Mouse (Mus musculus) retina, postnatal 1 day (tissue): ENCODE data around the gene Il17rb.

Experiments used
- DNase-seq: peaks from one replicate; pipeline ENCODE4 v3.0.0-alpha.2; 2012

The Il17rb gene

DNA sequence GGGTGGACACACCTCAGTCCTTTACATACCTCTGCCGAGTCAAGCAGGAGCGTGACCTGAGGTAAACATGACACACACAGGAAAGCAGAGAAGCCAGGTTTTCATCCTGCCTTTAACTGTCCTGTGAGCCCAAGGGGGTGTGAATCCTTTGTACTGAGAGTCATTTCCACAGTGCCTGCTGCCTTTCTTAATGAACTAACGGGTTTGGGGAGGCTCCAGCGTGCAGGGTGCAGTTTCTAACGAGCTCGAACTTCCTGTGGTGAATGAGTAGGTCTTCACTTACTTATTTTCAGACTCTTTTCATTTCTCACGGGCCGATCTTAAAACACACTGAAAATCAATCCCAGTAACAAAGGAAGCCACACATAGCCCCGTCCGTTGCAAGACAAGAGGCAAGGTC is 5.8 kb upstream of the Il17rb start:
- no peak for DNase-seq

GRCm38 (mm10) chr14:30011886-30012560 is 3.3 kb upstream of the Il17rb start:
- DNase-seq, result no peak

- no peak for DNase-seq
Observed at GRCm38 (mm10) chr14:30009864-30010560, 1.3 kb upstream of the Il17rb start.

DNA sequence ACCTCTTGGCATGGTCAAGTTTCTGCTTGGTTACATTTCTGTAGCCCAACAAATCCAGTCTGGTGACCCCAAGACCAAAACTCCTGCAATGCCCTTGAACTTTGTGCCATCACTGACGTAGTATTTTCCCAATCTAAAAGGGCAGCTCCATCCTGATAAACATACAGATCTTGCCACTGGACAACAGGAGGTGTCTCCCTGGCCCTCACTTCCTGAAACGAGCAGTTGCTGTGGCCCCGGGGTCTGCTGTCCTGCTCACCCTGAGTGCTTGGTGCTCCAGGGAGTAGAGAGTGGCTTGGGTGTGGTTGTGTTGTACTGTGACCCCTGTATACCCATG is 9.3 kb downstream of the Il17rb start:
- DNase-seq, result no peak

GRCm38 (mm10) chr14:29998747-29999474 is 9.8 kb downstream of the Il17rb start:
- no peak for DNase-seq

GRCm38 (mm10) chr14:29997345-29997744 is 11.4 kb downstream of the Il17rb start:
- no peak for DNase-seq

- no peak for DNase-seq
Observed at GRCm38 (mm10) chr14:29996000-29996751, 12.5 kb downstream of the Il17rb start.

DNA sequence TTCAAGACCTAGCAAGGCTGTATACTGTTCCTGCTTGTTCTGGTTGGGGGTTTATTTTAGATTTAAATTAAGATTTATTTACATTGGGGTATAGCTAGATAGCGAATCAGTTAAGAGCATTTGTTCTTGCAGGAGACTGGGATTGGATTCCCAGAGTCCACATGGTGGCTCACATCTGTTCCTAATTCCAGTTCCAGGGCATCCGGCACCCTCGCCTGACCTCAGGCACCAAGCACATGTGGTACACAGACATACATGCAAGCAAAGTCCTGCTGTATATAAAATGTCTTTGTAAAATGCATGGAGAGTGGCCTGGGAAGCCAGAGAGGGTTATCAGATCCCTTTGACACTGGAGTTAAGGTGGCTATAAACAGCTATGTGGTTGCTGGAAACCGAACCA is 13.7 kb downstream of the Il17rb start:
- DNase-seq, result no peak

GRCm38 (mm10) chr14:29988337-29988736 is 20.4 kb downstream of the Il17rb start:
- DNase-seq, result no peak

DNA sequence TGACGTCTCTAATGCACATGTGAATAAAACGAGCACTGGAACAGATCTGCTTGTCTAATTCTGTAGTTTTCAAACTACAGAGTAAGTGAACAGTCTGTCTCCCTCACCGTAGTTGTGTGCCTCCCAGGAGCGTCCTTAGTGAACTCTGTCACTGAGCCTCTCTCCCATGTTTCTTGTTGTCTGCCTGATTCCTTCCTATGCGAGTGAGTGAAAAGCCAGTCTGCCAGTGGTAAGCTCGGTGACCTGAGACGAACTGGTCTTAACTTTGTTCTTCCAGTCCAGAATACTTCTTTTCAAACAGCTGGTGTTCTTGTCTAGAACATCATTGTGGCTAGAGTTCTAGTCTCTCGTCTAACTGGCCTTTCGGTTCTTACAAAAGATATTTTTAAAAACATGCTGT is 21.0 kb downstream of the Il17rb start:
- no peak for DNase-seq

DNA sequence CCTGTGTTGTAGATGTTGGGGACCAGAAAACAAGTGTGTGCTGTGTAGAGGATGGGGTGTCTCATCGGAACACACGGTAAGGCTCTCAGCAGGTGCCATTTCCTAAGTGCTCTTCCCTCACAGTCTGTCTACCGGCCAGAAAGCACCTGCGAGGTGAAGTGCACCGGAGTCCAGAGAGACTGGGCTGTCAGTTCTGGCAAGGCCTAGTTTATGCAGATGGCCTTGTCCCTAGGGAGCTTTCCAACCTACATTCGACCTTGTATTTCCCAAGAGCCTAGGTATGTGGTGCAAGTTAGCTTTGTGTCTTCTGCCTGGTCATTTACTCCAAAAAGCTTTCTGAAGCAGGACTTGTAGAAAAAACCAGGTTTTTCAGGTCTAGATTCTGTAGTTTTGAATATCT is 21.4 kb downstream of the Il17rb start:
- DNase-seq, result no peak

DNA sequence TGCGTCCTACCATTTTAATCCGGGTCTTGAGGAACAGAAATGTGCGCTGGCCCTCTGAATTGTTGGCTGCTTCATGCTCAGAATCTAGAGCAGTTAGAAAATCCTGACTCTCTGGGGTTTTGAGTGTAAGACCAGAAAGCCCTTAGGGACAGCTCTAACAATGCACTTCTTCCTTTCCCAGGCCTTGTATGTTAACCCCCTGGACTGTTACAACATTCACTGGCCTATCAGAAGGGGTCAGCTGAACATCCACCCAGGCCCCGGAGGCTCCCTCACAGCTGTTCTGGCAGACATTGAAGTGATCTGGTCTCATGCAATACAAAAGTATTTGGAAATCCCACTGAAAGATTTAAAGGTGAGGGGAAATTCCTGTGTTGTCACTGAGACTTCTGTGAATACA is 22.6 kb downstream of the Il17rb start:
- DNase-seq, result no peak

- DNase-seq, result peak; percentile 25
Observed at GRCm38 (mm10) chr14:29980447-29981205, 28.1 kb downstream of the Il17rb start.

DNA sequence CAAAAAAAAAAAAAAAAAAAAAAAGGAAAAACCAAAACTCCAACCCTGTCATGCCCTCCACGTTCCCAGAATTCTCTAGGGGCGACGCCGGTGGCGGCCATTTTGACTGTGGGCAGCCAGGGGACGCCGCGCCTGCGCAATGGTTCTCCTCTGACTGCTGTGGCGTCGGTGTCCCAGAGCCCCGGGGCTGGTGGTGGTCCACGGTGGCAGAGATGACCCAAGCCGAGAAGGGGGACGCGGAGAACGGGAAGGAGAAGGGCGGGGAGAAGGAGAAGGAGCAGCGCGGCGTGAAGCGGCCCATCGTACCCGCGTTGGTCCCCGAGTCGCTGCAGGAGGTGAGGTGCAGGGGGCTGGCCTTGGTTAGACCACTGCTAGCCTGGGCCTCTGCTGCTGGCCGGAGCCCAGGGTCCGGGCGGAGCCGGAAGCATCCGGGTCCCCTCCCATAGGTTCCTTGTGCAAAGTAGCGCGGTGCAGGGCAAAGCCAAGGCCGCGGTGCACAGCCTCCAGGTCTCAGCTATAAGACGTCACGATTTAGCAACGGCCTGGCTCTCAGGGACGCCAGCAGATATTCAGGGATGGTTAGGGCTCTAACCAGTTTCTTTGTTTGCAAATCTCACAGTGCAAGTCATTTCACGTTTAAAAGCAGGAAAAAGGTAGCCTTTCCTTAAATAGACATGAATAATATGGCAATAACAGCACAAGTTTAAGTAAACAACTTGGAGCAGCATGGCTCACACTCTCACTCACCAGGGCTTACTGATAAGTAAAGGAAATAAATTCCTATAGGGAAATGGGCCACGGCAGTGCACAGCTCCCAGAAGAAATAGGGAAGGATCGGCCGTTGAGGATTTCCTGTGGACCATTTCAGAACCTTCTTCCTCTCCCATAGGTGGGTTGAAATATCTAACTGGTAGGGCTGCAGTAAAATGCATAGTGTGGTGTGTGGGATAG is 30.2 kb downstream of the Il17rb start, which contains the start of gene Actr8:
Gene Actr8 (plus strand): TSS at position 84 of the 951 bp plus-strand sequence.
- peak; percentile 94 for DNase-seq

- no peak for DNase-seq
Observed at GRCm38 (mm10) chr14:29976927-29977326, 31.8 kb downstream of the Il17rb start.

DNA sequence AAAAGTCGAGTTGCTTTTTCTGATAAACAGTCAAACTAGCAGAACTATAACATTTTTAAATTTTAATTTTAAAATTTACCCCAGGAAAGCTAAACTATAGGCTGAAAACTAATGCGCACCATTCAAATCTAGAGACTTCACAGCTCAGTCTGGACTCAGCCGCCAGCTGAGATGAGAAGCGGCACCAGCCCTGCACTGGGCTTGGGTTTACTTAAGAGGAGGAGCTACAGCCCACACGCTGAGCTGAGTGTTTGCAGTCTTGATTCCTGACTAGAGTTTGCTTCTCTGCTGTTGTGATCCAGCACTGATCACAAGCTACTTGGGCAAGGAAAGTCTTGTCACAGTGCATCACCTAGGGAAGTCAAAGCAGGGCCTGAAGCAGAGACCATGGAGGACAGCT is 36.7 kb downstream of the Il17rb start:
- no peak for DNase-seq

GRCm38 (mm10) chr14:29971446-29971845 is 37.2 kb downstream of the Il17rb start:
- DNase-seq, result no peak

DNA sequence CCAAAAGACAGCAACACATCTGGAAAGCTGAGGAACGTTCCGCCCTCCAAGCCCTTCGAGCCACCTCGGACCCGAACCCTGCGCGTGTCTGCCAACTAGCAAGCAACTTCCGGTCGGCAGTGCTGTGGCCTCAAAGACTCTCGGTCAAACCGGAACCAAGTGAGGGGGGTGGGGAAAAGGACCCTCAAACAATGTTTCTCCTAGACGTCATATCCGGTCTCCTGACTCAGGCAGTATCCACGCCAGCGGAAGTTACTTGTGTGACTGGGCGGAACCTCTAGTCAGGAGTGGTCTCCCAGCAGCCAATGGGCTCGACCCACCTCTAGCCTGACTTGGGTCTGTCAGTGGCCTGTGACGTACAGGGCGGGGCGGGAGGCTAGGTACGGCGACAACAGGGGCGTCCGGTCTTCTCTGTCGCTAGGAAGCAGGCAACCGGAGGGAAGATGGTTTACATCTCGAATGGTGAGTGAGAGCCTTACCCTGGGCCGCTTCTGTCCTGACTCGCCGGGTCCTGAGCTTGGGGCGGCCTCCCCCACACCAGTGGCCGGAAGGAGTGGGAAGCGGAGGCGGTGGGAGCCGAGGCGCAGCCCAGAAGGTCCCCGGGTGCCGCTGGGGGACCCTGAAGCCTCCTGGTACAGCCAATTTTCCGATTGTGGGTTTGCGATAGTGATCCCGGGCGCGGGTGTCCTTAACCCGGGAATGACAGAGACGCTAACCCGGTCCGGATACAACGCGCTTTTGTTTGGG is 40.4 kb downstream of the Il17rb start, which contains the start of gene Selenok:
Gene Selenok (plus strand): TSS at position 234 of the 747 bp plus-strand sequence.
- DNase-seq, result peak; percentile 100

DNA sequence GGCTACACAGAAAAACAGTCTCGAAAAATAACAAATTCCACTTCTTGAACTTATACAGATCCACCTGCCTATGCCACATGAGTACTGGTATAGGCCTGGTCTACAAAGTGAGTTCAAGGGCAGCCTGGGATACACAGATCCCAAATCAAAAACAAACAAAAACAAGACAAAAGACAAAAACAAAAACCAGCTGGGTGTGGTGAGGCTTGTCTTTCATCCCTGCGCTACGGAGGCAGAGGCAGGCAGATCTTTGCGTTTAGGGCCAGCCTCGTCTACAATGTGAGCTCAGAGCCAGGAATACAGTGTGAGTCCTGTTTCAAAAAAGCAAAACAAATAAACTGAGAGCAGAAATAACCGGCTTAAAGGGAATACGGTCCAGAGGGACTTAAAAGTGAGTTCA is 41.1 kb downstream of the Il17rb start:
- no peak for DNase-seq

DNA sequence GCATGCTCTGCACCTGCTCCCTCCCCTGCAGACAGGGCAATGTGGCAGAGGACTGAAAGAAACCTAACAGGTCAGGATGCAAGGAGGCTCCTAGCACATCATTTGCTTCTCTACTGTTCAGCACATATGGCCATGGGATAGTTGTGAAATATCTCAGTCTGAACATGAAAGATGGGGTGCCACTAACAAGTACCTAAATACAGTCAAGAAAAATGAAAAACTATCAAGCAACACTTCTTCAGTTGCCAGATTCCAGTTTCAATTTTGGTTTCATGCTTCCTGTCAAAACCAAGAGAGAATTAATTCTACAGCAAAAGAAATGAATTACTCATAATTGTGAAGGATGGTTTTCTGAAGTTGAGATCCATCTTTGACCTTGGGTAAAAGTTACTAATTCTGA is 51.3 kb downstream of the Il17rb start:
- no peak for DNase-seq
